Mouse (Mus musculus) intestine, postnatal 0 days (tissue): ENCODE data around the gene Tbc1d10a. TPM values are rescaled to one million over a fixed set of nuclear protein-coding genes. Genes with fewer than 3 reads are reported as not detected.

ENCODE experiments used
- ATAC-seq: fragments of 200-750 bp; cut with Nextera tagmentation; 2 replicates; pipeline ENCODE4 v1.8.0; 2017; ENCODE audit warnings: mild to moderate bottlenecking, moderate TSS enrichment, moderate library complexity
- H3K27ac ChIP-seq: fragments of 300-500 bp; sonication (generic); 2 replicates; pipeline ENCODE4 v1.5.1; 2014; ENCODE audit warnings: mild to moderate bottlenecking, low read depth, low read length, moderate library complexity
- H3K27me3 ChIP-seq: fragments of 300-500 bp; sonication (generic); replicated peaks from 2 replicates; pipeline ENCODE4 v1.6.1; 2014; ENCODE audit warnings: low read length, mixed read lengths; ENCODE audit not compliant: control insufficient read depth, insufficient read depth
- H3K36me3 ChIP-seq: fragments of 300-500 bp; sonication (generic); 2 replicates; pipeline ENCODE4 v1.6.1; 2014; ENCODE audit warnings: mild to moderate bottlenecking, moderate library complexity; ENCODE audit not compliant: control insufficient read depth, insufficient read depth
- H3K4me1 ChIP-seq: fragments of 300-500 bp; sonication (generic); replicated peaks from 2 replicates; pipeline ENCODE4 v1.6.1; 2014; ENCODE audit warnings: antibody characterized with exemption, low read length, mixed read lengths; ENCODE audit not compliant: control insufficient read depth, insufficient read depth
- H3K4me2 ChIP-seq: fragments of 300-500 bp; sonication (generic); replicated peaks from 2 replicates; pipeline ENCODE4 v1.6.1; 2014; ENCODE audit warnings: low read depth, mild to moderate bottlenecking, moderate library complexity
- H3K4me3 ChIP-seq: fragments of 300-500 bp; sonication (generic); 2 replicates; pipeline ENCODE4 v1.5.1; 2014; ENCODE audit warnings: low read depth, low read length
- H3K9ac ChIP-seq: fragments of 300-500 bp; sonication (generic); 2 replicates; pipeline ENCODE4 v1.6.1; 2014; ENCODE audit warnings: mild to moderate bottlenecking, low read depth, low read length
- H3K9me3 ChIP-seq: fragments of 300-500 bp; sonication (generic); 2 replicates; pipeline ENCODE4 v1.6.1; 2016; ENCODE audit warnings: mixed run types; ENCODE audit not compliant: control insufficient read depth
- CTCF ChIP-seq: sonication (generic); IDR thresholded peaks from 2 replicates; pipeline ENCODE4 v1.5.1; 2016; ENCODE audit warnings: low read depth, mild to moderate bottlenecking, control low read depth, antibody characterized with exemption, moderate library complexity
- WGBS: fragments of 180-500 bp; shearing (Covaris S2); extraction: QIAGEN DNeasy Blood & Tissue Kit; methylation state at CpG from one replicate; pipeline ENCODE4 v1.1.7; 2014; 5-methylcytosine and 5-hydroxymethylcytosine counted together
- polyA plus RNA-seq: library from polyadenylated mRNA; unstranded; fragments of >200 nt; fragmentation: Nextera tagmentation; extraction: Ambion mirVana; gene quantifications from 2 replicates; pipeline ENCODE4 v1.2.1, GENCODE M21; 2015

Gene Tbc1d10a
- polyA plus RNA-seq, 1 experiment from 2014 or later = 37.2 TPM

GRCm38 (mm10) chr11:4228463-4228862, 41.9 kb downstream of the Tbc1d10a start:
- no peaks in the 10 kb centered on the region for H3K4me1 ChIP-seq
- H3K27ac ChIP-seq = no peak overlapping the region
- H3K4me2 ChIP-seq = no peak overlapping the region
- H3K27me3 ChIP-seq = no peaks in the 10 kb centered on the region
- TF ChIP-seq CTCF = no peak
- no peaks in the 10 kb centered on the region for H3K9me3 ChIP-seq
- no peaks in the 10 kb centered on the region for H3K36me3 ChIP-seq
- H3K4me3 ChIP-seq = no peak overlapping the region
- no peak for ATAC-seq
- no peak overlapping the region for H3K9ac ChIP-seq
- WGBS = 60% methylated on average over 8 of the region's 8 CpGs

- no peak overlapping the region for H3K9ac ChIP-seq
- no peak overlapping the region for H3K4me2 ChIP-seq
- no peak for TF ChIP-seq CTCF
- H3K27ac ChIP-seq = no peak overlapping the region
- no peak for ATAC-seq
- H3K27me3 ChIP-seq = no peaks in the 10 kb centered on the region
- no peaks in the 10 kb centered on the region for H3K4me1 ChIP-seq
- WGBS = 61% methylated on average over 4 of the region's 4 CpGs
- H3K36me3 ChIP-seq = no peaks in the 10 kb centered on the region
- no peak overlapping the region for H3K4me3 ChIP-seq
- H3K9me3 ChIP-seq = no peaks in the 10 kb centered on the region
Measured at GRCm38 (mm10) chr11:4229841-4230240, 43.3 kb downstream of the Tbc1d10a start.

- ATAC-seq = peak; percentile 74
- H3K4me2 ChIP-seq = no peak overlapping the region
- H3K4me3 ChIP-seq = no peak overlapping the region
- 62% methylated on average over 2 of the region's 2 CpGs for WGBS
- H3K36me3 ChIP-seq = no peaks in the 10 kb centered on the region
- no peak overlapping the region for H3K9ac ChIP-seq
- TF ChIP-seq CTCF = peak; percentile 59
- no peaks in the 10 kb centered on the region for H3K4me1 ChIP-seq
- H3K9me3 ChIP-seq = no peaks in the 10 kb centered on the region
- no peaks in the 10 kb centered on the region for H3K27me3 ChIP-seq
- H3K27ac ChIP-seq = no peak overlapping the region
Measured at GRCm38 (mm10) chr11:4231435-4231834, 44.8 kb downstream of the Tbc1d10a start.

- Histone ChIP-seq H3K36me3 (no peaks in the 10 kb centered on the region), H3K4me3 (no peak overlapping the region), H3K9me3 (no peaks in the 10 kb centered on the region), H3K4me2 (no peak overlapping the region), H3K27ac (no peak overlapping the region), H3K27me3 (no peaks in the 10 kb centered on the region), H3K9ac (no peak overlapping the region), H3K4me1 (no peaks in the 10 kb centered on the region)
- 64% methylated on average over 12 of the region's 12 CpGs for WGBS
- no peak for TF ChIP-seq CTCF
- ATAC-seq = no peak
Measured at GRCm38 (mm10) chr11:4232644-4233043, 46.1 kb downstream of the Tbc1d10a start.

GRCm38 (mm10) chr11:4235052-4235655, 48.6 kb downstream of the Tbc1d10a start:
- Histone ChIP-seq H3K9me3 (no peaks in the 10 kb centered on the region), H3K4me3 (no peak overlapping the region), H3K4me2 (no peak overlapping the region), H3K9ac (no peak overlapping the region), H3K4me1 (no peaks in the 10 kb centered on the region), H3K36me3 (no peaks in the 10 kb centered on the region), H3K27ac (no peak overlapping the region), H3K27me3 (no peaks in the 10 kb centered on the region)
- ATAC-seq = no peak
- TF ChIP-seq CTCF = no peak
- 91% methylated on average over 6 of the region's 6 CpGs for WGBS

- WGBS = 60% methylated on average over 16 of the region's 16 CpGs
- no peak for TF ChIP-seq CTCF
- H3K9me3 ChIP-seq = no peaks in the 10 kb centered on the region
- no peak for ATAC-seq
- H3K4me2 ChIP-seq = no peak within 1 kb of the TSS
- no peak within 1 kb of the TSS for H3K27ac ChIP-seq
- no peaks in the 10 kb centered on the region for H3K4me1 ChIP-seq
- no peaks in the 10 kb centered on the region for H3K27me3 ChIP-seq
- H3K36me3 ChIP-seq = no peaks in the 10 kb centered on the region
- H3K9ac ChIP-seq = no peak within 1 kb of the TSS
- no peak within 1 kb of the TSS for H3K4me3 ChIP-seq
Measured at GRCm38 (mm10) chr11:4235665-4236545, 49.3 kb downstream of the Tbc1d10a start, which contains the start of gene Osm. Gene Osm (plus strand): TSS chr11:4236420.
